Mouse (Mus musculus) embryonic facial prominence, embryonic 10.5 days (tissue): ENCODE measurements at regions not wholly inside any gene's neighbourhood (a gene's known extent, or its start where the extent isn't known, plus 50 kb on each side); places are given as distances from the start of the nearest gene placed in this dataset.

Experiments
- DNase-seq: peaks from one replicate; pipeline ENCODE4 v3.0.0-alpha.2; 2017; ENCODE audit warnings: low spot score
- H3K27ac ChIP-seq: fragments of 300-500 bp; sonication (generic); replicated peaks from 2 replicates; pipeline ENCODE4 v1.5.1; 2016; ENCODE audit warnings: mild to moderate bottlenecking
- H3K27me3 ChIP-seq: fragments of 300-500 bp; sonication (generic); replicated peaks from 2 replicates; pipeline ENCODE4 v1.6.1; 2016; ENCODE audit warnings: low read depth, mild to moderate bottlenecking; ENCODE audit not compliant: poor library complexity, severe bottlenecking
- H3K36me3 ChIP-seq: fragments of 300-500 bp; sonication (generic); replicated peaks from 2 replicates; pipeline ENCODE4 v1.6.1; 2016; ENCODE audit warnings: mild to moderate bottlenecking, moderate library complexity
- H3K4me1 ChIP-seq: fragments of 300-500 bp; sonication (generic); 2 replicates; pipeline ENCODE4 v1.6.1; 2016
- H3K4me3 ChIP-seq: fragments of 300-500 bp; sonication (generic); 2 replicates; pipeline ENCODE4 v1.5.1; 2016; ENCODE audit warnings: mild to moderate bottlenecking, moderate library complexity
- H3K9me3 ChIP-seq: fragments of 300-500 bp; sonication (generic); 2 replicates; pipeline ENCODE4 v1.6.1; 2016; ENCODE audit warnings: mild to moderate bottlenecking
- WGBS: fragments of 180-500 bp; shearing (Covaris S2); methylation state at CpG from one replicate; pipeline ENCODE4 v1.1.7; 2016; 5-methylcytosine and 5-hydroxymethylcytosine counted together

DNA sequence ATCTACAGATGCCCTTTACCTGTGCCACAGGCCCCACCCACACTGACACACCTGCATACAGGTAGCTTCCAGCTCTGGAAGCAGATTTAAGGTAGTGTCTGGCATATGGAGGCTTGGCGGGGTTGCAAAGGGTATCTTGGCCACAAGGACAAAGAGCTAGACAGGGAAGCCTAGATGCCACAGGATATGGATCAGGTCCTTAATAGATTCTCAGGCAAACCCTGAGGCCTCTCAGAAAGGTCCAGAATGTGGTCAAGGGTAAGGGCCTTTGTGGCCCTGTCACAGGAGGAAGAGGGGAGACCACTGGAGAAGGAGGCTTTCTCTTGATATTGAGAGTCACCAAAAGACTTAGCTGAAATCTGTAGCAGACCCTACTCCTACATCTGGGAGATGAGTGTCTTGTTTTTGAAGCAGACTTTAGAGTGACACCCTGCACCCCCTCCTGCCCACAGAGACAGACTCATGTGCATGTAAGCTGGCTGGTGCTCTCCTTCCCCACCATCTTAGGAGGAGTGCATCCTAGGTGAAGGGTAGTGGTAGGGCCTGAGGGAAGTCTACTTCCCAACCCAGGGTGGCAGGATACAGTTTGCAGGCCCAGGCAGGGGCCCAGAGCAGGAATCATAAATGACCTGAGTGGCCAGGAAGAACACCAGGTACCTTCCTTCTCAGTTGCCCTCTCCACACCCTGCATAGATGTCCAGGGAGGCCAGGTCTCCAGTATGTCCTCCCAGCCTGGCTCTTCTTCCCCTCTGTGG lies 150.8 kb upstream of the Syt13 start:
- Histone ChIP-seq H3K27me3 (no peaks in the 10 kb centered on the region), H3K27ac (no peak overlapping the region), H3K9me3 (no peaks in the 10 kb centered on the region), H3K36me3 (no peaks in the 10 kb centered on the region), H3K4me3 (no peak overlapping the region), H3K4me1 (peaks cover 5% of the 10 kb centered on the region; the same call in 1 of the 2 replicates)
- DNase-seq: peak; percentile 5
- 81% methylated on average over 1 of the region's 1 CpGs for WGBS

DNA sequence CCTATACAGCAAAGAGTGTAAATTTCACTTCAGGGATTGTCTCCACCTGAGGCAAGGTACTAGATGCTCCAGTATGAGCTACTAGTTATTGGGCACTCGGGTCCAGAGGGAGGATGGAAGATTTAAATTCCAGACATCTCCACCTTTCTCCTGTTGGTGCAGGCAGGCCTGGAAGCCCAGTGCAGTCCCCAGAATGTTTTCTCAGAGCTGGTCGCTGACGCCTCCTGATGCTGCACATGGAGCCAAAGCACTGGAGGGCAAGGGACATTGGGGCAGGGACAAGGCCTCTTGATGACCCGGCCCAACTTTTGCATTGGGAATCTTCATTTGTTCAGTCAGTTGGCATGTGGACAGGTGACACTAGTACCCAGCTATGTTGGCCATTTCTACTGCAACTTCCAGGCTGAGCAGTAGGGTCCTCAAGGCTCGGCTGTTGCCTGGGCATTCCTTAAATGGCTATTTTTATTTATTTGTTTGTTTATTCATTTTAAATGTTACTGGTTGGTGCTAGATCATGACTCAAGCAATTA lies 147.4 kb upstream of the Syt13 start:
- 85% methylated on average over 5 of the region's 5 CpGs for WGBS
- Histone ChIP-seq H3K4me1 (no peaks in the 10 kb centered on the region), H3K9me3 (no peaks in the 10 kb centered on the region), H3K36me3 (no peaks in the 10 kb centered on the region), H3K4me3 (no peak overlapping the region), H3K27me3 (no peaks in the 10 kb centered on the region), H3K27ac (no peak overlapping the region)
- DNase-seq: no peak

GRCm38 (mm10) chr2:92768088-92768487 lies 146.8 kb upstream of the Syt13 start:
- Histone ChIP-seq H3K27ac (no peak overlapping the region), H3K4me3 (no peak overlapping the region), H3K27me3 (no peaks in the 10 kb centered on the region), H3K4me1 (no peaks in the 10 kb centered on the region), H3K9me3 (no peaks in the 10 kb centered on the region), H3K36me3 (no peaks in the 10 kb centered on the region)
- 78% methylated on average over 2 of the region's 2 CpGs for WGBS
- no peak for DNase-seq

DNA sequence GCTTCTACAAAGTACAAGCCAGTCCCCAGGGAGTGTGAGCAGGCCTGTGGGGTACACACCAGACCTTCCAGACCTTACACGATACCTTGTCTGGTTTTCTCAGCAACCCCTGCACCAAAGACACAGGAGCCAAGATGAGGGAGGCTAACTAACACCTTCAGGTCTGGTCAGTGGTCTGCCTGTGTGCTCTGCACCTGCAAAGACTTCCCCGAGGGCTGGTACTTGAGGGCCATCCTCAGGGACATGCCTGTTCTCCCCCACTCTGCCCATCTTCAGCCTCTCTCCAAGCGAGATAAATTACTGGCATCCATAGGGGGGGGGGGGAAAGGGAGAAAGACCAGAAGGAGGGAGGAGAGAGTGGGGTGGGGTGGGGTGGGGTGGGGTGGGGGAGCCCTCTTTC lies 145.8 kb upstream of the Syt13 start:
- Histone ChIP-seq H3K9me3 (no peaks in the 10 kb centered on the region), H3K27ac (no peak overlapping the region), H3K36me3 (no peaks in the 10 kb centered on the region), H3K4me1 (no peaks in the 10 kb centered on the region), H3K27me3 (no peaks in the 10 kb centered on the region; the same call in 1 of the 2 replicates), H3K4me3 (no peak overlapping the region)
- WGBS: 64% methylated on average over 3 of the region's 3 CpGs
- peak; percentile 4 for DNase-seq

- H3K36me3 ChIP-seq: no peaks in the 10 kb centered on the region
- no peaks in the 10 kb centered on the region for H3K9me3 ChIP-seq
- WGBS: 84% methylated on average over 5 of the region's 5 CpGs
- H3K4me1 ChIP-seq: no peaks in the 10 kb centered on the region
- H3K4me3 ChIP-seq: no peak overlapping the region
- no peak overlapping the region for H3K27ac ChIP-seq
- DNase-seq: no peak
- no peaks in the 10 kb centered on the region; the same call in 1 of the 2 replicates for H3K27me3 ChIP-seq
Observed at GRCm38 (mm10) chr2:92770098-92770497, 144.8 kb upstream of the Syt13 start.

GRCm38 (mm10) chr2:92772623-92773022 lies 142.3 kb upstream of the Syt13 start:
- H3K27me3 ChIP-seq: no peaks in the 10 kb centered on the region; the same call in 1 of the 2 replicates

DNA sequence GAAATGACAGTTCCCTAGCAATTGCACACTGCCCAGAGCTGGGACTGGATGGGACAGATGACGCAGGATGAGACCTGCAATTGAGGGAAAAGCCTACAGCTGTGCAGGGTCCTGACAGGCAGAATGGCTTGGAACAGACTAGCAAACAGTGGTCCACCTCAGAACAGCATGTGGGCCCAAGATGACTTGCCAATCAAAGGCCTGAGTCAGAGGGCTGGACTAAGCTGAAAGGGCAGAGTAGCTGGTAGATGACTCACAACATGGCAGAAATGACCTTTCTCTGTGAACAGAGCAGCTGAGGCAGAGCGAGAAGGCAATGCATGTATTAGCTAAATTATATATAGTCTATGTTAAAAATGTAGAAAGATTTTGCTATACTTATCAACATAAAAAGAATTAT lies 138.4 kb upstream of the Syt13 start:
- Histone ChIP-seq H3K4me1 (no peaks in the 10 kb centered on the region), H3K9me3 (no peaks in the 10 kb centered on the region), H3K27ac (no peak overlapping the region), H3K4me3 (no peak overlapping the region), H3K36me3 (no peaks in the 10 kb centered on the region), H3K27me3 (no peaks in the 10 kb centered on the region; the same call in 1 of the 2 replicates)
- WGBS: 85% methylated on average over 2 of the region's 2 CpGs
- DNase-seq: no peak

More at GRCm38 (mm10) chr2:92772623-92773022, 142.3 kb upstream of the Syt13 start:
- no peaks in the 10 kb centered on the region for H3K4me1 ChIP-seq
- no peak for DNase-seq
- H3K9me3 ChIP-seq: no peaks in the 10 kb centered on the region
- 86% methylated on average over 7 of the region's 7 CpGs for WGBS
- no peak overlapping the region for H3K4me3 ChIP-seq
- no peak overlapping the region for H3K27ac ChIP-seq
- no peaks in the 10 kb centered on the region for H3K36me3 ChIP-seq

GRCm38 (mm10) chr2:92779101-92779500 lies 135.8 kb upstream of the Syt13 start:
- Histone ChIP-seq H3K36me3 (no peaks in the 10 kb centered on the region), H3K4me1 (no peaks in the 10 kb centered on the region), H3K27ac (no peak overlapping the region), H3K9me3 (no peaks in the 10 kb centered on the region), H3K4me3 (no peak overlapping the region), H3K27me3 (no peaks in the 10 kb centered on the region)
- DNase-seq: no peak
- WGBS: 62% methylated on average over 1 of the region's 1 CpGs

GRCm38 (mm10) chr2:92780021-92780420 lies 134.9 kb upstream of the Syt13 start:
- H3K36me3 ChIP-seq: no peaks in the 10 kb centered on the region
- no peak overlapping the region for H3K27ac ChIP-seq
- no peak overlapping the region for H3K4me3 ChIP-seq
- H3K4me1 ChIP-seq: no peaks in the 10 kb centered on the region
- DNase-seq: no peak
- no peaks in the 10 kb centered on the region for H3K9me3 ChIP-seq
- 87% methylated on average over 1 of the region's 1 CpGs for WGBS
- H3K27me3 ChIP-seq: no peaks in the 10 kb centered on the region

DNA sequence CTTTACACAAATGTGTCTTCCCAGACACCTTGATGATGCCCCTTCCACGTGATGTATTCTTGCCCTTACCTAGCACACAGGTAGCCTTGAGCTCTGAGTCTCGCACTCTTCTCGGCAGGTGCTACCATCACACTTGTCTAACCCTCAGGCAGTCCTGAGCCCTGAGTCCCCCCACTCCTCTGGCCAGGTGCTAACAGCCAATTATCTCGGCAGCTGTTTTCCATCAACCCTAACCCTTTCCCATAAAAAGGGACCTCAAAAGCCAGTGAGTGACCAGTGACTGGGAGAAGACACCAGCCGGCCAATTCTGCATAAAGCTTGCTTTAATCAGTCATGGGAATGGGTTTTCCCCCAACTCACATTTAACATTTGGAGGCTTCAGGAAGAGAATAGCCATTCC lies 133.4 kb upstream of the Syt13 start:
- Histone ChIP-seq H3K27ac (no peak overlapping the region), H3K27me3 (no peaks in the 10 kb centered on the region), H3K36me3 (no peaks in the 10 kb centered on the region), H3K4me1 (peaks cover 5% of the 10 kb centered on the region; the same call in 1 of the 2 replicates), H3K9me3 (no peaks in the 10 kb centered on the region), H3K4me3 (no peak overlapping the region)
- 69% methylated on average over 5 of the region's 5 CpGs for WGBS
- no peak for DNase-seq

DNA sequence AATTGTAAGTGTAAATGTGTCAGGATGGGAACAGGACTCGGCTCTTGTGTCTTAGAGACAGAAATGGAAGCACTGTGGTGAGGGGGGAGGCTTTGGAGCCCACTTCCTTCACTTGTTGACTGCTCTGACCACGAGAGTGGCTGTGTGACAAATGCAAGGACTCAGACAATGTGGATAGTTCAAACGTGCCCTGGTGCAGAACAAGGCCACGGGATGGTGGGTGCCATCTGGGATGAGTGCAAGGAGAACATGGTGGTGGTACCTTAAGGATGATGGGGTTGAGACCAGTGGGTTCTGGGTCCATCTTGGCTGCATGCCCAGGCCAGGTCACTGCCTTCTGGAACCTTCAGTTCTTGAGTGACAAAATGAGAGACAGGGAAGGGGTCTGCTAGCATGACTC lies 132.3 kb upstream of the Syt13 start:
- no peak for DNase-seq
- H3K27me3 ChIP-seq: no peaks in the 10 kb centered on the region
- no peak overlapping the region for H3K4me3 ChIP-seq
- WGBS: 76% methylated on average over 4 of the region's 4 CpGs
- H3K27ac ChIP-seq: no peak overlapping the region
- no peaks in the 10 kb centered on the region for H3K36me3 ChIP-seq
- peaks cover 5% of the 10 kb centered on the region; the same call in 1 of the 2 replicates for H3K4me1 ChIP-seq
- H3K9me3 ChIP-seq: no peaks in the 10 kb centered on the region

DNA sequence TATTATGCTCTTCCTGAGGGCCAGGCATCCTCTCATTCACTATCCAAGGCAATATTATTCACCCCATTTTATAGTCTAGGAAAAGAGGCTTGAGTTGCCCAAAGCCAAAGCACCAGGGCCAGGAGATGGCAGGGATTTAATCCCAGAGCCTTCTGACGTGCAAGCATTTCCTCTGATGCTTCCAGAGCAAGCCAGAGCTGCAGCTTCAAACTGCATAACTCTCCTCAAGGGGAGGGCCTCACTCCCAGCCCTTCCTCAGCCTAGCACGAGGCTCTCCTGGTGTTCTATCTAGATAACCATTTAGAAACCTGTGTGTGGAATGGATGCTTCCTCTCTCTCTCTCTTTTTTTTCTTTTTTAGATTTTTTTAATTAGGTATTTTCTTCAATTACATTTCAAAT lies 130.0 kb upstream of the Syt13 start:
- Histone ChIP-seq H3K4me3 (no peak overlapping the region), H3K36me3 (no peaks in the 10 kb centered on the region), H3K4me1 (peaks cover 5% of the 10 kb centered on the region; the same call in 1 of the 2 replicates), H3K27me3 (no peaks in the 10 kb centered on the region), H3K9me3 (no peaks in the 10 kb centered on the region), H3K27ac (no peak overlapping the region)
- WGBS: 64% methylated on average over 2 of the region's 2 CpGs
- no peak for DNase-seq

DNA sequence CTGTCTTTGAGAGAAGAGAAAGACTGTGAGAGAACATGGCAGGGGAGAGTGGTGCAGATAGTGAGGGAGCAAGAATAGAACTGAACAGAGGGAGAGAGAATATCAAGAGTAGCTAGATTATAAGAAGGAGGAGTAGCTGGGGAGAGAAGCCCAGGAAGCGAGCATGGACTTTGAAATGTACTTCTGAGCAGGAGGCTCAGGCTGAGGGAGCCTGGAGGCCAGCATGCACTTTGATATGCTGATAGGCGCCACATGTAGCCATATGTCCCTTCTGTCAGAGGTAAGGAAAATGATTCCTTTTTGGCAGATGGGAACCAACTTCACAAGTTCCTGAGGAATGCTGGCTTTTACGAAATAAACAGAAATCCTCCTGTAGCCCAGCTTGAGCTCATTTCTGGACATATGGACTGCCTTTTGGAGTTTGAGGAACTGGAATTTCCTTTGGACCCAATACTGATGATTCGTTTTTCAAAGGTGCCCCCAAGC lies 126.9 kb upstream of the Syt13 start:
- H3K4me1 ChIP-seq: peaks cover 5% of the 10 kb centered on the region; the same call in 1 of the 2 replicates

More for the DNA sequence above, 126.9 kb upstream of the Syt13 start:
- Histone ChIP-seq H3K36me3 (no peaks in the 10 kb centered on the region), H3K27me3 (no peaks in the 10 kb centered on the region), H3K9me3 (no peaks in the 10 kb centered on the region), H3K27ac (no peak overlapping the region), H3K4me3 (no peak overlapping the region)
- DNase-seq: no peak
- WGBS: 76% methylated on average over 4 of the region's 4 CpGs
